Mouse (Mus musculus): ENCODE data around the gene Dpf3.

Dpf3 gene

GRCm38 (mm10) chr12:83209461-83209860 is 278.1 kb downstream of the Dpf3 start:
- peak; percentile 32 to 39 for DNase-seq

- DNase-seq = no peak
Measured at GRCm38 (mm10) chr12:83208841-83209240, 278.7 kb downstream of the Dpf3 start.

DNA sequence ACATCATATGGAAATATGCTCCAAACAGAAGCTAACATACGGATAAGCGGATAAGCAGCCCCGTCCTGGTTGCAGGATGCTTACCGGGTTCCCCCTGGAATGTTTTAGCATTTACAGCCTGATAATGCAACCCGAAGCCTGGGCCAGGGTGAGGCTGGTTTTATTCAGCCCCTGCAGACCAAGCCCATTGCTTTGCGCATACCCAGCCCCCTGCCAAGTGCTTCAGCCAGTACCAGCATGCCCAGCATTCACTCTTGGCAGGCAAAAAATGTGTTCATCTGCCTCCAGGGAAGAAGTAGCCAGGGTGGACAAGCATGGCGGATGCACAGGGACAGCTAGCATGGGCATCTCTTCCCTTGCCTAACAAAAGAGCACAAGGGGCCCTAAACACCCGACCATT is 279.5 kb downstream of the Dpf3 start:
- DNase-seq = no peak

DNA sequence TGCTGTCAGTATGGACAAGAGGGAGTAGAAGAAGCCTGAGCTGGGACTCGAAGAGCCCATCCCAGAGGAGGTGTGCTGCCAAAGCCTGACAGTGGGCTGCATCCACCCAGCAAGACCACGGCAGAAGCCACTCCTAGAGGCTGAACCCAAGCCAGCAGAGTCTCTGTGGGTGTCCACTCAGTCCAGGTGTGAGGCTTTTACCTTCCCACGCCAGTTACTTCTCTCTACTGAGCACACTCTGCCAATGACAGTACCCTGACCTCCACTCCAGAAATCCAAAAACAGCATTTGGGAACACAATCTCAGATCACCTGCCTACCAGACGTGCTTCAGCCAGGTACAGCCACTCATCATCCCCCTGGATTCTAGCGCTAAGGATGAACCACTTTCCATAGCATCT is 280.0 kb downstream of the Dpf3 start:
- no peak for DNase-seq

DNA sequence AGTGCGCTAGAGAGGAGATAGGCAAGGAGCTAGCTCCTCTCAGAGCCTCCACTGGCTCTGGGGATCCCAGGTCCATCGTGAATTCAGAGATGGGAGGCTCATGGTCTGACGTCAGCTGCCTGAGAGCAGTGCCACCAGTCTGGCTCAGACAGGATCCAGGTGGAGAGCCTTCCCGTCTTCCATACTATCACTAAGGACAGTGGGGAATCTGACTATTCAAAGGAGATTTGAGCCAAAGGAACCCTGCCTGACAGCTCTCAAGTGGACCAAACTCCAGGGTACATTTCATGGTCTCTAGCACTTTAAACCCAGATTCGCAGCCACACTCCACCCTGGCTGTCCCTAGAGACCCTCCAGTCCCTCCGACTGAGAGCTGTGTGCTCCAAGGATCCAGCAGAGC is 280.6 kb downstream of the Dpf3 start:
- DNase-seq = no peak

- DNase-seq = no peak
Measured at GRCm38 (mm10) chr12:83204361-83204760, 283.2 kb downstream of the Dpf3 start.

DNA sequence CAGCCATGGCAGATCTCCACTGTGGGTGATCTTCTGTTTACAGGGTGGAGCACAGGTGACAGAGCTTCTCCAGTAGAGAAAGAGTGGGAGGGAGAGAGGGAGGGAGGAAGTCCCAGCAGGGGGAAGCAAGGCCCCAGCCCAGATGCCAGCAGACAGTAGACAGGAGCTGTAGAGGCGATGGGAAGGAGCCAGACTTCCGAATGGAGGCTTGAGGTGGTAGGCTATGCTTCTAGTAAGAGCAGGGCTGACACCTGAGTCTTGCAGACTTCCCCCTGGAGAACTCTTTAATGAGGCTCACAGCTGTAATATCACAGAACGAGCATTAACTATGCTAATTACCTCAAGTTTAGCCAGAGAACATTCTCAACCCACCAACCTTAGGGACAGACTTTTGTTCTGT is 285.8 kb downstream of the Dpf3 start:
- no peak for DNase-seq

DNA sequence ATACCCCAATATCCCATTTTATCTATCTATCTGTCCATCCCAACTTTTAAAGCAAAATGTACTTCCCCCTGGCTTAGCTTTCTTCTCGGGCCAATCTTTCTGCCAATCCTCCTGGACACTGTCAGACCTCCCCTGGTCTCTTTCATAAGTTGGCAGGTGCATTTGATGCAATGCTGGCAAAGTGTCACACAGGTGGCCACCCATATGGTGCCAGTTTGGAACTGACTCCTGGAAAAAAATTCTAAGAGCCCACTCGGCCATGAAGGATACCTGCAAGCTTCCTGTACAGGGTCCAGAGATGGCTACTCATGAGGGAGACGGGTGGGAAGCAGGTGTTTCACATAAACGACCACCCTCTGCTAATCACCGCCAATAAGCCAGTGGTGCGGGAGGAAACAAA is 307.0 kb downstream of the Dpf3 start:
- no peak for DNase-seq

- DNase-seq = no peak
Measured at GRCm38 (mm10) chr12:83179860-83180259, 307.7 kb downstream of the Dpf3 start.

GRCm38 (mm10) chr12:83178770-83179169 is 308.7 kb downstream of the Dpf3 start:
- DNase-seq = no peak

GRCm38 (mm10) chr12:83169495-83170209 is 317.9 kb downstream of the Dpf3 start:
- peak in 1 of 2 experiments; percentile 11 for DNase-seq

GRCm38 (mm10) chr12:83168310-83168709 is 319.2 kb downstream of the Dpf3 start:
- DNase-seq = no peak

DNA sequence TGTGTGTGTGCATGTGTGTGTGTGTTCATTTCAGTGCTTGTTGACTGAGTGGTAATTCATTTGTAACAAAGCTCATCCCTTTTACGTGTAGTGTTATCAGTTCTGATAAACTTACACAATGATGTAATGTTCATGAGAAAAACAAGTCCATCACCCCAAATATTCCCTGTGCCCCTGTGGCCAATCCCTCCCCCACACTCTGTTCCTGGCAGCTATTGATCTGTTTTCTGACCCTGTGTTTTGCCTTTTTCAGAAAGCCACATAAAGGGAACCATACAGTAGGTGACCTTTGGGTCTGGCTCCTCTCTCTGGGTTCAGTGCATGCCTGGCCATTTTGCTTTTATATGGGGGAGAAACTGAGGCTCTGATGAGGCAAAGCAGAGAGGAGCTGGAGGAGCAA is 322.5 kb downstream of the Dpf3 start:
- no peak for DNase-seq

All from kidney, postnatal 4 days (tissue).